Mouse (Mus musculus) G1E-ER4 (cell line): ENCODE measurements around the gene Trp53tg5. TPM values are rescaled to one million over a fixed set of nuclear protein-coding genes. Genes with fewer than 3 reads are reported as not detected.

Source experiments
- GATA1 ChIP-seq: IDR thresholded peaks from one replicate; pipeline ENCODE4 v1.8.0; 2012; ENCODE audit warnings: low read length, inconsistent platforms
- polyA plus RNA-seq: library from polyadenylated mRNA; stranded (reverse); fragments of >175 nt; gene quantifications from 2 replicates; pipeline ENCODE4 v1.2.3, GENCODE M21; 2012

The Trp53tg5 gene
- polyA plus RNA-seq, 1 experiment = not detected

DNA sequence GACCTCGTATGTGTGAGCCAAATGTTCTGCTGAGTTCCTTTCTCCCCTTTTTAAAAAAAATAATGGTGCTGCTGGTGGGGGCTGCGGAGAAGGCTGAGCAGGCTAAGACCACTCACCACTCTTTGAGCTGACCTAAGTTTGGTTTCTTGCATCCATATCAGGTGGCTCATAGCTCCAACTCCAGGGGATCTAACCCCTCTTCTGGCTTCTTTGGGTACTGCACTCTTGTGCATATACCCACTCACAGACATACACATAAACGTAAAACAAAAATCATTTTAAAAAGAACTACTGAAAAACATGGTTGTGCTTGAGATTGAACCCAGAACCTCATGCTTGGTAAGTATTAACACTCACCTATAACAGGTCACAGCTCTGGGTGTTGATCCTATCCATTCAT, 31.4 kb upstream of the Trp53tg5 start:
- no peak for TF ChIP-seq GATA1

DNA sequence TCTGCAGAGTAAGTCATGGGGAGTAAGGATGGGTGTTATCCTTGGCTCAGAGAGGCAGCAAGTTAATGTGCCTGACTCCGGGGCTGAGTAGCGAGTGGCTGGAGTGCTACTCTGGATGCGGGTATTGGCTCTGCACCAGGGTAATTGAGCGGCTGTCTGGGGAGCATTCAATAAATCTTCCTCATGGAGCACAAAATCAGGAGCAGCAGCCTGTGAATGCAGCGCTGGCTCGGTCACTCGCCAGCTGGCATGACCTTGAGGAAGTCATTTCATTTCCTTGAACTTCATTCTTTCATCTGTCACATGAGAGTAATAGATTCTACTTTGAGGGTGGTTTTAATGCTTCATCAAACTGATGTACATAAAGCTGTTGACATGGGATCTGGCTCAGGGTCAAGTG, 27.0 kb upstream of the Trp53tg5 start:
- no peak for TF ChIP-seq GATA1

DNA sequence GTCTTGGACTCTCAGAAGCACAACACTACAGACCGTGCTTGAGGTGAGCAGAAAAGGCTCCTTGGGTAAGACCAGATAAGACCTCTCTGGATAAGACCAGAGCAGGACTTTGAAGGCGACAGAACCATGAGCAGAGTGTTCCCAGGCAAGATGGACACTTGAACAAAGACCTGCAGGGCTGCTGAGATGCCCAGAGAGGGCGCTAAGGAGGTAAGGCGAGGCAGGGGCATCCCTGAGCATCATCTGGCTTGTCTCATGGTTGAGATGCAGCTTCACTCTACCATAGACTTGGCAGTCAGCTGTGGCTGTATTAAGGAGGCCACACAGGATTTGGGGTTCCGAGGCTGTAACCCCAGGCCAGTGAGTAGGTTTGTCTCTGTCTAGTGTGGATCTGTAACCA, 25.8 kb upstream of the Trp53tg5 start:
- no peak for TF ChIP-seq GATA1

DNA sequence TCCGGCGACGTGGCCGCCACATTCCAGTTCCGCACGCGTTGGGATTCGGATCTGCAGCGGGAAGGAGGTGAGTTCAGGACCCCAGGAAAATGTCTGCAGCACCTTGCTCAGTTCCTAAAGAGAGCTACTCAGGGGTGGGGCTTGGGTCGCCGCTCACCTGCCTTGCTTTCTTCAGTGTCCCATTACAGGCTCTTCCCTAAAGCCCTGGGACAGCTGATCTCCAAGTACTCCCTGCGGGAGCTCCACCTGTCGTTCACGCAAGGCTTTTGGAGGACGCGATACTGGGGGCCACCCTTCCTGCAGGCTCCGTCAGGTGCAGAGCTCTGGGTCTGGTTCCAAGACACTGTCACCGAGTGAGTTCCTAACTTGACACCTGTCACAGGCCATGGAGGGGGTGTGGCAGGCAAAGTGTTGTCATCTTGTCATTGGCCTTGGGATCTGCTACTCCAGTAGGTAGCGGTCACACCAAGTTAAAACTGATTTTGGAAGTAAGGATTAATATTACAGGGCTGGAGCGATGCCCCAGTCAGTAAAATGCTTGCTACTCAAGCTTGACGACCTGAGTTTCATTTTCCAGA, 24.3 kb upstream of the Trp53tg5 start:
- no peak for TF ChIP-seq GATA1

DNA sequence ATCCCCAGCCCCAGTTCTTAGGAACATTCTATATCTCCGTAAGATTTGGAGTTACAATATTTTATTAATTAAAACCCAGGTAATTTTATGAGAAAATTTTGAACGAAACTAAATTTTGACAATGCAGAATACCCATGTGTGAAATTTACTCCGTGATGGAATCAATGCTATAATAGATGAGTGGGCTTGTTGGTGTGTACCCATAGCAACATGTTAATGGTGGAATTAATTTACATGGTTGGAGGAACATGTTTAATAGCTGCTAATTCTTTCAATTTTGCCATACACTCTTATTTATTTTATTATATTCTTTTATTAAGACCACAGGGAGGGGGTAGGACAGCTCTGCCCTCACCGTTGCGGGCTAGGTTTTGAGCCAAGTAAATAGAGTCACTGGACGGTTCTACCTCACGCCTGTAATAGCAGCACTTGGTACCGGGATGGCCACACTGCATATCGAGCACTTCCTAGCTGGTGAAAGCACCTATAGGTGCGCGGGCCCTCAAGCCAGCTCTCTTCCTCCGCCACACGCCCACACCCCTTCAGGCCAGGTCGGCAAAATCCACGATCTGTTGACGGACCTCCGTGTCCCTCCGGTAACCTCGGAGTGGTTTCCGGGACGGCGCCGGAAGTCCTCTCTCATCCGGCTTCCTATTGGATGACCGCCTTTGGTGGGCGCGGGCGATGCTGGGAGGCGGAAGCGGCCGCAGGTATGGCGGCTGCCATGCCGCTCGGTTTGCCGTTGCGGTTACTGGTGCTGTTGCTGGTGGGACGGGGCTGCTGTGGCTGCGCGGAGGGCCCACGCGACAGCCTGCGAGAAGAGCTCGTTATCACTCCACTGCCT, 23.5 kb upstream of the Trp53tg5 start, which contains the start of gene Pigt:
Gene Pigt (plus strand): TSS at position 674 of the 844 bp plus-strand sequence.
- TF ChIP-seq GATA1 = no peak

DNA sequence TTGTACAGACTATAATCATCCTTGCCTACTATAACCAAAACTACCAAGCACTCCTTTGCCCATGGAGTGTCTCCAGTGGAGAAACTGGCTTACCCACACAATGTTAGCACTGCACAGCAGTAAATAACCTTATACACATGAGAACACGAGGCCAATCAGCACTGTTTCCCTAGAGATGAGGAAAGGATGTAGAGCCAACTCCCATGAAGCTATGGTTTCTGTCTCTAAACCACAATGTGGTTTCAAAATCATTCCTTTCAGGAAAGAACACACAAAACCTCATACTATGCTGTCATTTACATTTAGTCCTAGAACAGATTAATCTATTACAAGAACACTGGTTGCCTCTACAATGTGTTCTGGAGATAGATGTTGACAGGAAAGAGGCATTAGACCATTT, 22.8 kb upstream of the Trp53tg5 start:
- TF ChIP-seq GATA1 = no peak

GRCm38 (mm10) chr2:164494126-164494525, 20.6 kb upstream of the Trp53tg5 start:
- no peak for TF ChIP-seq GATA1

DNA sequence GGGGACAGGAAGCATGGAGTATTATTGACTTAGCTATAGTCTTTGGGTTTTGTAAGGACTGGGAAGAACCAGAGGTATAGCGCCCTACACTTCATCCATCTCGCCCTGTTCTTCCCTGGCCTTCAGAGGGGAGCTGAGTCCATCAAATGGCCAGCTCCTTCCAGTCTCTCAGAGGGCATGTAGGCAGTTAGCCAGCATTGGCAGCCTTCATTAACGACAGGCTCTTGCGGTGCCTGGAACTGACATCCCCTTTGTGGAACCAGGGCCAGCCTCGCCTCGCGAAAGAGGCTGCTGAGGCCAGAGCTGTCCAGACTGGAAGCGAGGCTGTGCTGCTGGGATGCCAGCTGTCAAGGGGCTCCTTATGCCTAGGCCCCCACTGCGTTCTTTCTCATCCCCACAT, 14.3 kb upstream of the Trp53tg5 start:
- TF ChIP-seq GATA1 = no peak

GRCm38 (mm10) chr2:164487115-164487527, 13.6 kb upstream of the Trp53tg5 start:
- TF ChIP-seq GATA1 = no peak

DNA sequence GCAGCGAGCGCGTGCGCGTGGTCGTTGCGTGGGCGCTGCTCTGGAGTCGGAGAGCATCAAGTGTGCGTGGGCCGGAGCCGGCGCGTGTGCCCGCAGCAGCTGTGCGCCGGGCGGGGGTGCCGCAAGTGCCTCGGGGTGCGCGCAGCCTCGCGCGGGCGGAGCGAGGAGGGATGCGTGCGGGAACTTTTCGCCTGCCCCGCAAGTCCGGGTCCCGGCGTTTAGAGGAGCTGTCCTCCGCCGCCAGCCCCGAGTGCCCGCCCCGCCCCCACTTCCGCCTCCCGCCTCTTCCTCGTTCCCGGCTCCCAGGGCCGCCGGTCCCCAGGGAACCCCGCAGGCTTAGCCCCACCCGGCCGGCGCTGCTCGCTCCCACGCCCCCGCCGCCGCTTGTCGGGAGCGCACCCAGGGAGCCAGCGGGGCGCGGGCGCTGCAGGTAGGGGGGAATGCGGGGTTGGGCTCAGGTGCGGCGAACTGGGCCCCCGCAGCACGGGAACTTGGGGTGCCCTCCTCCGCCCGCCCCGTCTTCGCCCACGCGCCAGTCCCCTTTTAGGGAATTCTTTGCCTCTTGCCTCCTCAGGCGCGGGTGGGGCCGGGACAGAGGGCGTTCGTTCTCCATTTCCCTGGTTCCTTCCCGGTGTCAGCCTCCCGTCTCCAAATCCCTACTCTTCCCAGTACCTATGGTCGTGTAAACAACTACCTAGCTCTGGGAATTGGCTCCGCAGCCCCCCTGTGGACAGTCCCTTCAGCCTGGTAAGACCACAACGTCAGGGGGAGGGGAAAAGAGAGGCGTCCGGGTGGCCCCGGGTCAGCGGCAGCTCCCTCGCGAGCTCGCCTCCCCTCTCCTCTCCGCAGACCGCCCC, 13.0 kb upstream of the Trp53tg5 start:
- TF ChIP-seq GATA1 = no peak

GRCm38 (mm10) chr2:164485681-164486257, 12.2 kb upstream of the Trp53tg5 start, which contains the start of gene Dbndd2:
Dbndd2 (plus strand) TSS chr2:164486106.
- no peak for TF ChIP-seq GATA1

- no peak for TF ChIP-seq GATA1
Observed at GRCm38 (mm10) chr2:164470254-164470653, 3.3 kb downstream of the Trp53tg5 start.

GRCm38 (mm10) chr2:164466787-164467186, 6.7 kb downstream of the Trp53tg5 start:
- peak; percentile 74 for TF ChIP-seq GATA1

DNA sequence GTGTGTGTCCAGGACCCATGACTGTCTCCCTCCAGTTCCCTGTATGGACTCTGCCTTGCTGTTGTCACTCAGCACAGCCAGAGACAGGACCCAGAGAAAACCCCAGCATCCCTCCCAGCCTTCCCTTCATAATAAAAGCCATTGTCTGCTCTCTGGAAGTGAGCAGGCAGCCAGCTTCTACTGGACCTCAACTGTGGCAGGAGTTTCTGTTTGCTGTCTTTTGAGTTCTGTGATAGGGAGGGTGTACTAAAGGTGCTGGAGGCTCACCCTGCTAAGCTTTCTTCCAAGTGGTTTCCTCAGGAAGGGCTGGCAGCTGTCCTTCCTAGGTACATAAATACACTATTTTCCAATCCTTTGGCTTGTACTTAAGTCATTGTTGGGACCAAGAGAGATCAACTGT, 8.4 kb downstream of the Trp53tg5 start:
- TF ChIP-seq GATA1 = no peak

DNA sequence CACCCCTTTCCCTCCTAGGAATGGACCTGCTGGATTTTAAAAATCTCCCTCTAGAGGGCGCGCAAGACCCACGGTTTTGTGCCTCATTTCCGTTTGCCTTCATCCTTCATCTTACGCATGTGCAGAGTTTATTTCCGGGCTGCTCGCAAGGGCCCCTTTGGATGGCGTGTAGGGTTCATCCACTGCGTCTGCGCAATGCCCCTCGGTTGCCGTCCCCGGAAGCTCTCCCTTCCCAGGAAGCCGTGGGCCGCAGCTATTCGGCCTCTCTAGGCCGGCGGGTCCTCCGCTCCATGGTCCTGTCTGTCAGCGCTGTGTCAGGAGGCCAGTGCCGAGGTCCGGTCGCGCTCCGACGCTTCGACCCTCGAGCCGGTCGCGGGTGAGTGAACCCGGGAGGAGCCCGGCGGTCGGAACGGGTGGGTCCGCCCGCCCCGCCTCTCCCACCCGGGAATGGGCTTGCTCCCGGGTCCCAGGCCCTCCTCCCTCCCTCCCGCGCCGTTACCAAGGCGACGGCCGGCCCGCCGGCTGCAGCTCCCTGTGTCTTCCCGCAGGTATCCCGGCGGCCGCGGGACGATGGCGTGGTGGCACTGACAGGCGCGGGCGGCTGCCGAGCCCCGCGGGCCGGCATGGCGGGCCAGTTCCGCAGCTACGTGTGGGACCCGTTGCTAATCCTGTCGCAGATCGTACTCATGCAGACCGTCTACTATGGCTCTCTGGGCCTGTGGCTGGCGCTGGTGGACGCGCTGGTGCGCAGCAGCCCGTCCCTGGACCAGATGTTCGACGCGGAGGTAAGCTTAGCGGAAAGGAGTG, 12.6 kb downstream of the Trp53tg5 start, which contains the start of gene Gm20458:
Gene Gm20458 (plus strand): TSS at position 223 of the 807 bp plus-strand sequence.
- TF ChIP-seq GATA1 = no peak
